Mouse (Mus musculus): ENCODE measurements at regions not wholly inside any gene's neighbourhood (a gene's known extent, or its start where the extent isn't known, plus 50 kb on each side); places are given as distances from the start of the nearest gene placed in this dataset.

DNA sequence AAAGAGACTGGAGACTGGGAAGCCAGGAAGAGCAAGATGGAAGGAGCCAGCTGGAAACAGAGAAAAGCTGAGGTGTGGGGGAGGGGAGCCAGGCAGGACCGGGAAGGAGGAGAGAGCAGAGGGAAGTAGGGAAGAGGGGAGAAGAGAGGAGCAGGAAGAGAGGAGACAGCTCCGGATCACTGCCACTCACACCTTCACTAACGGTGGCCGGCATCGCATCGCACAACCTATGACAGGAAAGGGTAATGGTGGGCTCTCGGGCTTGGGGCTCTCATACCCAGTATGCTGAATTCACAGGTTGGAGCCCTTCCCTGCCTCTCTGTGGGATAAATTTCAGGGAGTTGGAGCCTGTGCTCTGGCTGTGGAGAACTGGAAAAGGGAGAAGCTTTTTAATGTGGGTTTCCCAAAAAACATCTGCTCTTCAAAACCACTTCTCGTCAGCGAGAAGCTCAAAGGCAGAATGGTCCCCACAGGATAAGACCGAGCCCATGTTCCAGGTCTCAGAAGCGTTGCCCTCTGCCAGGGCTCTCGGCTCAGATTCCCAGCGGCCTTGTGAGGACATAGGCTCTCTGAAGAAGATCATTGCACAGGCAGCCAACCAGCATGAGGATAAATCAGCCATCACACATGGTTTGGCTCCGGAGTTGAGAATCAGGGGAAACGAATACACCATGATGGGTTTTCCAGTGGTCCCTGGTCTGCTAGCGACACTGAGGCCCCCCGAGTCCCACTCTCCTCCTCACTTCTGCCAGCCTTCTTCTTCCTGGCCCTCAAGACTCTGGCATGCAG, 53.8 kb upstream of the Coro2b start:
- DNase-seq, result no peak

GRCm38 (mm10) chr9:62591196-62591485, 54.3 kb upstream of the Coro2b start:
- no peak for DNase-seq

- no peak for DNase-seq
These were observed 61.2 kb upstream of the Coro2b start for GRCm38 (mm10) chr9:62598056-62598455.

DNA sequence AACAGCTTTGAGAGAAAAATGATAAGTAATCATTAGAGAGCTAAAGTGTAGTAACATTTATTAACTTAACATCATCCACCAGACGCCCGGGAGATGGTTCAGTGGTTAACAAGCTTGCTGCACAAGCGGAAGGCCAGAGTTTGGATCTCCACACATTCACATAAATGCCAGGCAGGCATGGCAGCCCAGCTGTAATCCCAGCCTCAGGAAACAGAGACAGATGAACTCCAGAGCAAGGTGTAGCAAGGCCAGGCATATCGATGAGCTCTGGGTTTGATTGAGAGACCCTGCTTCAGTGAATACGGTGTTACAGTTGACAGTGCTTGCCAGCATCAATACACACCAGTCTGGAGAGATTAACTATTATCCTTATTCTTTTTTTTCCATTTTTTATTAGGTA, 62.1 kb upstream of the Coro2b start:
- peak in 1 of 2 experiments; percentile 0 for DNase-seq

GRCm38 (mm10) chr9:62610526-62610925, 67.1 kb upstream of the Itga11 start:
- DNase-seq, result no peak

- no peak for DNase-seq
These were observed 66.2 kb upstream of the Itga11 start for GRCm38 (mm10) chr9:62611452-62611851.

- DNase-seq, result no peak
These were observed 64.6 kb upstream of the Itga11 start for GRCm38 (mm10) chr9:62613053-62613452.

GRCm38 (mm10) chr9:62613806-62614205, 63.8 kb upstream of the Itga11 start:
- no peak for DNase-seq

DNA sequence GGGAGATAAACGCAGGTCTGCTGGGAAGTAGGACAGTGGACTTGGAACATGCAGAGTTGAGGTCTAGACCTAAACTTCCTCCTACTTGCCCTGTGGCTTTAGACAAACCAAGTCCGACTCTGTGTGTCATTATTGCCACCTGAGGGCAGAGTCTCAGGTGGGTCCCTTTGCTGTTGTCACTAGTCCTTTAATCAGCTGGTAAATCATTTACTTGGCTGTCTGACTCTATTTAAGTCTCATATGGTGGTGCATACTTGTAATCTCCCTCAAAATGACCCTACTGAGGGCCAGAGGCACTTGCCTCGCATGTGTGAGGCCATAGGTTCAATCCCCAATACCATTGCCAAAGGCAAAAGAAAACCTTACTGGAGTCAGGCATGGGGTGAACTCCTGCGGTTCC, 62.7 kb upstream of the Itga11 start:
- DNase-seq, result no peak

- no peak for DNase-seq
These were observed 61.8 kb upstream of the Itga11 start for GRCm38 (mm10) chr9:62615799-62616198.

- DNase-seq, result no peak
These were observed 58.6 kb upstream of the Itga11 start for GRCm38 (mm10) chr9:62618994-62619393.

- DNase-seq, result no peak
These were observed 56.7 kb upstream of the Itga11 start for GRCm38 (mm10) chr9:62620901-62621445.

DNA sequence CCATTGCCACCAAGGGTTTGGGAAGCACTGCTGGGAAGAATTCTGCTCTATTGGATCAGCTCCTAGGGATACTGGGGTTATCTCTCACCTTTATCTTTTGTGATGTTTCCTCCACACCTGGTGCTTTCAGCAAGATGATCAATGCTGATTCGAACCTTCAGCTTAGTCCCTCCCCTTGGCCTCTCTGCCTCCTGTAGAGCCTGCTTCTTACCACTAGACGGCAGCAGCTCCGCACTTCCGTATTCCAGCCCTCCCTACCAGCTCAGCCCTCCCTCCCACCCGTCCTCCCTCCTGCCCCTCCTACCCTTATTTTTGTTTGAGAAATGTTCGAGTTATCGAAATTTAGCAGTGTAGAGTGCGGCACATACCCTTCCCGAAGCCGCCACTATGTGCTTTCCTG, 55.5 kb upstream of the Itga11 start:
- no peak for DNase-seq

GRCm38 (mm10) chr9:62624562-62625044, 53.0 kb upstream of the Itga11 start:
- no peak for DNase-seq

GRCm38 (mm10) chr9:62627071-62628000, 50.3 kb upstream of the Itga11 start:
- DNase-seq, result no peak

Data from kidney, postnatal 25 days (tissue).